Mouse (Mus musculus) heart, postnatal 0 days (tissue): ENCODE results near the gene Btbd7.

Experiments
- CTCF ChIP-seq: IDR thresholded peaks from 2 replicates; pipeline ENCODE4 v1.5.1; 2016; ENCODE audit warnings: antibody characterized with exemption, control low read depth, low read depth
- EP300 ChIP-seq: IDR thresholded peaks from 2 replicates; pipeline ENCODE4 v1.6.1; 2016; ENCODE audit warnings: antibody characterized with exemption, low read depth

DNA sequence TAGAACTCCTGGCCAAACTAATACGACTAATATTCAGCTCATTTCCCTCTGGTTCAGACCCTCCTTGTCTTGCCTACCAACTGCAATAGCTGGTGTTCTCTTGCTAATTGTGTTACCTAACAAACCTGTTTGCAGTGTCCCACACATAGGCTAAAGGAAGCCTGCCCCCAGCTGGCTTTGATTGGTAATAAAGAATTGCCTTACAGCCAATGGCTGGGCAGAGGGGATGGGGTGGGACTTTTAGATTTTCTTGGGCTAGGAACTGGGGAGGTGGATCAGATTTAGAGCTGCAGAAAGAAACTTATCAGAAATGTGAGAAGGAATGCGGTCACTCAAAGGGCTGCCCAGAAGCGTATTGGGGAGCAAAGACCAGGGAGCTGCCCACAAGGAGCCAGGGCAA is 98.8 kb downstream of the Btbd7 start:
- TF ChIP-seq CTCF (peak; percentile 41), EP300 (no peak)
